Mouse (Mus musculus) cerebellum, adult 18-20 months (tissue): Measurements from ENCODE around the gene Slc34a1.
A peak's percentile ranks its signal among the peaks of the same experiment; 100 is the strongest.
"Not testable (repeated sequence)": the region's sequence is repeated elsewhere in the genome, so short reads cannot be mapped to it uniquely, and the experiment has no call there.

Source experiments
- DNase-seq, 2 experiments: peaks; one replicate each; pipeline ENCODE4 v3.0.0; 2021

Slc34a1 gene

DNA sequence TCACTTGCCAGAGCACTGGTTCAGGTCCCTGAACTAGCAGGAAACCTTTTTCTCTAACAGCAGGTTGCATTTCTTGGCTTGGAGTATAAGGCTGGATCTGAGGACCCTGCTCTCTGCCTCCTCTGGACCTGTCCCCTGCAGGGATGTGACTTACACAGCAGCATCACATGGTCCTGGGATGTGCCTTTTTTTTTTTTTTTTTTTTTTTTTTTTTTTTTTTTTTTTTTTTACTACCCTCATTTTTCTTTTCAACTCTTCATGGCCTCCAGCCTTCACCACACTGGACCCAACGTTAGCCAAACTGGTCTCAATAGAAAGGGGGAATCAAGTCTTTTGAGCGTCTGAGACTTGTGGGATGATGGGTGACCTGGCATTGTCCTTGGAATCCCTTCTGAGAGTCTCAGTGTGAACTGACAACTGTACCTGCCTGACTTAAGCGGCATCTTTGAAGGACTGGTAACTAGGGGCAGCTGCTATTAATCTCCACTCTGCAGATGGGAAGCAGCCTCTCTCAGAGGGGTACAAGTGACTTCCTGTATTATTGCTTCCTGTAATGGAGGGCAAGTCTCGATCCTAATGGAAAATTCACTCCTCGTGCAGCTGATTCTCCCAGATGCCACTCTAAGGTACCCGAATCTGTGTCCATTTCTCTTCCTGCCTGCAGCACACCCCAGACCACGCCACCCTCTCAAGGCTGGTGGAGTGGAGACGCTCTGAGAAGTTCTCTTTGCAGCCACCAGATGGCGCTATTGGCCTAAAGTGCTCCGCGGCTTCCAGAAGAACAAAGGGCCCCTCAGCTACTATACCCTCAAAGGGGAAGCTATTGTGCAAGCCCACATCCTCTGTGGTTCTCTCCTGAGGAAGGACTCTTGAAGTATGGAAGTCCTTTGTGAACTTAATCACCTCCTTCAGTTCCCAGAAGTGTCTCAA, 7.1 kb downstream of the Slc34a1 start:
- DNase-seq: peak; percentile 67 to 82

DNA sequence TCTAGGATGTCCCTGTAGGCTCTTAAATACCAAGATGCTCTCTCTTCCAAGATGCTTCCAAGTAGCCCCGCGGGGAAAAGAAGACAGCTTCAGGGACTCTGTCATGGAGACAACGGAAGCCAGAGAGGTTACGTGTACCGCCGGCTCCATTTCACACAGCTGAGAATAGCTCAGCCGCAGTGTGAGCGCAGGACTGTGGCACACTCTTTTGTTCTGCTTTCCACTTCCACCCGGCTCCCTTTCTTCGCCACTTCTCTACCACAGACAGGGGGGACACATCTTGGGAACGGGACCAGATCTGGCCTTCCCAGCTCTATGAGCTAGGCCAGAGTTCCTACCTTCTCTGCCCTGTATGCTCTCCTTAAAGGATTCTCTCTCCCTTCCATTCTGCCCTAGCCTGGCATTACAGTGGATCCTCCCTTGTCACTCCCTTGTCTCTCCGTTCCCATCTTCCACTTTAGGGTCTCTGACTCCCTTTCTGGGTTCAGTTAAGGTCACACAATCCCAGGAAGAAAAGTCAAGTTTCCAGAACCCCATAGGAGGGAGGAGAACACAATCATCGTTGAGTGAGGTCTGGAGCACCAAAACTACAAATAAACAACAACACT, 7.9 kb downstream of the Slc34a1 start:
- DNase-seq: no peak

DNA sequence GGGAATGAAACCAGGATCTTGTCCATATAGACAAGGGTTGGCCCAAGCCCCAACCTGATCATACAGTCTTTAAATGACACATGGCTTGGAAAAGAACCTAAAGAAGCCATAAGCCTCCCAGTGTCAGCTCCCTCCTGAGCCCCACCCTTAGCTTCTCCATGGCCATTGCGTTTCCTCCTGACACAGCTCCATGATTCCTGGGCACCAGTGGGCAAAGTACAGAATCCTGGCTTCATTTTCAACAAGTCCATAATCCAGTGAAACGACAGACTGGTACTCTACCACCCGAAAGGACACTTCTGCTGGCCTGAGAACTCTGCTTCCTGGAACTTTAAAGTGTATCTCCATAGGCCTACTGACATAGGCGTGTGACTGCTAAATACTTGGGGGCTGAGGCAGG, 9.4 kb downstream of the Slc34a1 start:
- no peak for DNase-seq

DNA sequence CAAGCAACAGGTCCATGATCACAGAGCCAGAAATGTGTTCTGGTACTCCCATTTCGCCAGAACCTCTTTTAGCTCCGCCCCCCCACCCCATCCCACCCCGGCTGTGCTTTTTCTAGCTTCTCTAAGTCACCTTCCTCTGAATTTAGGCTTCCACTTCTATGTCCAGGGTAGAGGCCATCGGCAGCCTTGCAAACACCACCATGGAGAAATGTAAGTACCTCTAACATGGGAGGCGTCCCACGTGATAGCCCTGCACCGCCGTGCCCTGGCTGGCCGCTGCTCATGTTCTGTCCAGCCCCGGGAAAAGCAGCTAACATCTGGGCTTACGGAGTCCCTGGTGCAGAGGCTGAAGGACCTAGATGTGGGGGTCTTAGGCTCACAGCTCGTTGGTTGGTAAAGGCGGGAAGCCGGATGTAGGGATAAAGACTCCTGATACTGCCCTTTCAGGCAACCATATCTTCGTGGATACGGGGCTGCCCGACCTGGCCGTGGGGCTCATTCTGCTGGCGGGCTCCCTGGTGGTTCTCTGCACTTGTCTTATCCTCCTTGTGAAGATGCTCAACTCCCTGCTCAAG, 10.6 kb downstream of the Slc34a1 start:
- DNase-seq: no peak

DNA sequence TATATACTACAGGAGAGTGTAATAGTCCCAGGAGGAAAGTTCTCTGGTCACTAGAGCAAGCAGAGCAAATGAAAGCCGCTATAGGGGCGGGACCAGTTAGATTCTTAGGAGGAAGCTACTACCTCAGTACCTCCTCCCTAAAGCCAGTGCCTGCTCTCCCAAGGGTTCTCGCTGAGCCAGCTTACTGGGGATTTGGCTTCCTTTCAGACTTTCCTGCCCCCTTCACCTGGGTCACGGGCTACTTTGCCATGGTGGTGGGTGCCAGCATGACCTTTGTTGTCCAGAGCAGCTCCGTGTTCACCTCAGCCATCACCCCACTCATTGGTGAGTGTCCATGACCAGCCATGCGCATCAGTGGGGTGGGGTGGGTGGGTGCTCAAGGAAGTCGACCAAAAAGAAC, 13.8 kb downstream of the Slc34a1 start:
- no peak for DNase-seq

DNA sequence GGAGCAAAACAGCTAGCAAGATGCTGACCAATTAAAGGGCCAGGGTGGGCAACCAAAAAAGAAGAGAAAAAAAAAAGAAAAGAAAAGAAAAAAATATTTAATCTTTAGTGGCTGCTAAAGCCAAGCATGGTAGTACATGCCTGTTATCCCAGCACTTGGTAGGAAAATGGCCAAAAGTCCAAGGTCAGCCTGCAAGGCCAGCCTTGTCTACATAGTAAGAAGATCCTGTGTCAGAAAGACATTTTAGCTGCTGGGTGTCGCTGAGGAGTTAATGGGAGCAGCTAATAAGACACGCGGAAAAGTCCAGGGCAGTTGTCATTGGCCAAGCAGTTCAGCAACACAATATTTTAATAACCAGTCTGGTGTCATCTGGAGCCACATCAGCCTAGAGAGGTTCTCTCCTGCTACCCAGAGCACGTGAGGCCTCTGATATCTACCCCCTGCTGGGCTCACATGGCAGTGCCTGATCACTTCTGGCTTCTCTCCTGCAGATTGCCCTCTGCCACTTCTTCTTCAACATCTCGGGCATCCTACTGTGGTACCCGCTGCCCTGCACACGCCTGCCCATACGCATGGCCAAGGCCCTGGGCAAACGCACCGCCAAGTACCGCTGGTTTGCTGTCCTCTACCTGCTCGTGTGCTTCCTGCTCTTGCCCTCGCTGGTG, 14.8 kb downstream of the Slc34a1 start:
- DNase-seq: no peak

DNA sequence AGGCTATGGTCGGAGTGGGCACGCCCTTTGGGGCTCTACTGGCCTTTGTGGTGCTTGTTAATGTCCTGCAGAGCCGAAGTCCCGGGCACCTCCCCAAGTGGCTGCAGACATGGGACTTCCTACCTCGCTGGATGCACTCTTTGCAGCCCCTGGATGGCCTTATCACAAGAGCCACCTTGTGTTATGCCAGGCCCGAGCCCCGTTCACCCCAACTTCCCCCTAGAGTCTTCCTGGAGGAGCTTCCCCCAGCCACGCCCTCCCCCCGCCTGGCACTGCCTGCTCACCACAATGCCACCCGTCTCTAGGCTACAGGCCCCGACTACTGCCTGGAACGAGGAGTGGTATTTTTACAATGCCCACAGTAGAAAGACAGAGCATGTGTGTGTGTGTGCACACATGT, 15.3 kb downstream of the Slc34a1 start:
- DNase-seq: no peak

DNA sequence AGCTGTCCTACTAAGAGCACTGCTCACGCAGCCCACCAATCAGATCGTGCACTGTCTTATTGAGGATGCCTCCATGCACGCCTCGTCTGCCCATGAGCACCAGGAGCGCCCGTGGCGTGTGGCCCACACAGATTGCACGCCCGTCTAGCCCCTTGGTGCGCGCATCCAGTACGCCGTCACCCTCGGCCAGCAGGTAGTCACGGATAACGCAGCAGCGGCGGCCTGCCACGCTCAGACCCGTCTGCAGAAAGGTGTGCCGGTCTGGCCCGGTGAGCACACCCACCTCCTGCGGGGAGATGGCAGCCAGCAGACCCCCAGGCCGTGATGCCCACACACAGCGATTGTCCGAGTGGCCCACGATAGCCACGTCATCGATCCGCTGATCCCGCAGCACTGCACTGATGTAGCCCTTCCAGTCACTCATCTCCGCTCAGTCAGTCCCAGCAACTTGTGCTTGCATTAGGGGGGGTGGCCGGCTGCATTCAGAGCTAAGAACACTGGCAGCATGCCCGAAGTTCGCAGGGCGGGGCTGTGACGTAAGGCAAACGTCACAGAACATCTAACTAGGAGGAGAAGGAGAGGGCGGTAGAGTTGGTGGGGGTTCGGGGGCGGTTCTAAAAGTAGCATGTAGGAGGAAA, 16.9 kb downstream of the Slc34a1 start, which contains the start of gene Pfn3:
Gene Pfn3, minus strand, starts transcription at position 490 of the 638 bp plus-strand sequence.
- DNase-seq: no peak

DNA sequence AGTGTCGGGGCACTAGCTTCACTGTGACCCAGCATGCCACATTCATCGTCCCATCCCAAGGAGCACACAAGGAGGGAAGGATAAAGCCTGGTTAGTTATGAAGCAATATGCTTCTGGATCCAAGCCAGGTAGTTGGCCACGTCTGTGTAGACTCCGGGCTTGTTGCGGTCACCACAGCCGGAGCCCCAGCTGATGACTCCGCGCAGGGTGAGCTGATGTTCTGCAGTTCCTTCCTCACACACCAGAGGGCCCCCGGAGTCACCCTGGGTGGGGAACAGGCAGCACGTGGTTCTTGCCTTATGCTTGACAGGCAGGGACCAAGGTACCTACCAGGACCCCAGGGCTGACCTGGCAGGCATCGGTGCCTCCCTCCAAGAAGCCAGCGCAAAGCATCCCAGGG, 20.0 kb downstream of the Slc34a1 start:
- DNase-seq: peak; percentile 89 to 90

DNA sequence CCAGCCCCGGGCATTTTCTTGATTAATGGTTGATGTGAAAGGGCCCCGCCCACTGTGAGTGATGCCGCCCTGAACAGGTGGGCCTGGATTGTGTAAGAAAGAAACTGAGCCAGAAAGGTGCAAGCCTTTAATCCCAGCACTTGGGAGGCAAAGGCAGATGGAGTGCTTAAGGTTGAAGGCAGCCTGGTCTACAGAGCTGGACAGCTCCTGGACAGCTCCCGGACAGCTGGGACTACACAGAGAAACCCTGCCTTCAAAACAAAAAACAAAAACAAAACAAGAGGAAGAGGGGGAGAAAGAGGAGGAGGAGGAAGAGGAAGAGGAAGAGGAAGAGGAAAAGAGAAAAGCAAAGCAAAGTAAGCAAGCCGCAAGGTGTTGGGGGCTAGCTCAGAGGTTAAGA, 21.2 kb downstream of the Slc34a1 start:
- no peak for DNase-seq

DNA sequence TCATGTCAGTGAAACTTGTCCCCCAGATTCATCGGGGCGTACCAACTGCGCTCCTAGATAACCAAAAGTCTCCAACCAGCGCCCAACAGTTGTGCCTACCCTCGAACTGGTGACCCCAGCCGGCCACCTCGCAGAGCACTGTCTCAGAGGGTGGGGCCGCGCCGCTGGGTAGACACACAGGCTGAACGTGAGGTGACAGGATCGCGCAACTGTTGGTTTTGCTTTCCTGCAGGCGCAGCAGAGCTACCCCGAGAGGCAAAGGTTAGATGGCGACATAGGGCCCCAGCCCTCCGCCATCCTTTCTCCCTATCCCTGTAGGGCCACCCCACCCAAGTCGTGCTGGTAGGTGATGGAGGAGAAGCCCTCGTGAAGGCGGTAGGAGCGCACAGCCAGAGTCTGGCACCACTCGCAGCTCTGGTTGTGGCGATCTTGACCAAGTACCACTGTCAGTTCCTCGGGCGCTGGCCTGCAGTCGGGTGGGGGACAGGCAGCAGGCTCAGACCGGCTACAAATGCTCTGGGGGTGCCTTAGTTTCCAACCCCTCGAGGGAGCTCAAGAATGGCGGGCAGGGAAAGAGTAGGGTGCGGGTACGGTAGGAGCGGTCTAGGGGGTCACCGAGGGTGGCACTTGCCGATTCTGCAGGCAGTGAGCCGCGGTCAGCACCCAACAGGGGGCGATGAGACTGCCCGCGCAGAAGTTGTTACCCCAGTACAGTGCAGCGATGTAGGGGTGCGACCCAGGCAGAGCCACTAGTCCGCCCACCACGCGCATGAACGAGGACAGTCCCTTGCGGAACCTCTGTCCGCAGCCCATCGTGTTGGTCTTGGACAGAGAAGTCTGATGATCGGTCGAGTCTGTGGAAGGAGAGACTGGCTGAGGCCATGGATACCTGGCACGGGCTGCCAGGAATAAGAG, 22.3 kb downstream of the Slc34a1 start:
- DNase-seq: peak in 1 of 2 experiments; percentile 11

DNA sequence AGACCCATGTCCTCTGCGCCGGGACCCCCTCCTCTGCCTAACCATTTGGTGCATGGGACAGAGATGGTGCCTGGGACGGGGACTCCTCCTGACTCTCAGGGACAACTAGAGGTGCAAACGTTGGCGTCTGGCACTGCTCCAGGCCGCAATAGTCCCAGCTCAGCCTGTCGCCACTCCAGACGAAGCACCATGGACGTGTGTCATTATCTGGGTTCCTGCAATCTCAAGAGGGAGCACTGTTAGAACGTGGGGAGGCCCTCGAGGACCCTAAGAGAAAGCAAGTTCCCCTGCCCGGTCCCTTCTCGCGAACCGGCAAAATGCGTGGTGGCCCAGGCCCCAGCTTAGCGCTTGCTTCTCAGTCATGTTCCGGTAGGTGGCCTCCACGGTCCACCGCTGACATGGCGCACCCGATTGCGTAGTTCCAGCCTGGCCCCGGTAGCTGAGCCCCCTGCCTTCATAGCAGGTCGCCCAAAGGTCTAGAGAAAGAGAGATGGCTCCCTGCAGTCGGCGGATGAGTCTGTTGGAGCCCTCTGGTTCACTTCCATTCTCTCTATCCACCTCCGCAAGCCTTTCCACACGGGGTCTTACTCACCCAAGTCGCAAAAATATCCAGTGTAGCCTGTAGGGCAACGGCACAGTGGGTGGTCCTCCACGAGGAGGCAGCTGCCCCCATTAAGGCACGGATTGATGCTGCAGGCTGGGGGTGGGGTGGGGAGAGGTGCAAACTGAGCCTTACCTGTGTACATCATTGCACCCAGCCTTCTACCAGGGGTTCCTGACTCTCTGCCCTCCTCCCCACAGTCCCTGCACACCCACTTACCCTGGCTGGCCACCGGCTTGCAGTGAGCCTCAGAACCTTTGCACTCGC, 23.2 kb downstream of the Slc34a1 start:
- DNase-seq: peak; percentile 57 to 68

DNA sequence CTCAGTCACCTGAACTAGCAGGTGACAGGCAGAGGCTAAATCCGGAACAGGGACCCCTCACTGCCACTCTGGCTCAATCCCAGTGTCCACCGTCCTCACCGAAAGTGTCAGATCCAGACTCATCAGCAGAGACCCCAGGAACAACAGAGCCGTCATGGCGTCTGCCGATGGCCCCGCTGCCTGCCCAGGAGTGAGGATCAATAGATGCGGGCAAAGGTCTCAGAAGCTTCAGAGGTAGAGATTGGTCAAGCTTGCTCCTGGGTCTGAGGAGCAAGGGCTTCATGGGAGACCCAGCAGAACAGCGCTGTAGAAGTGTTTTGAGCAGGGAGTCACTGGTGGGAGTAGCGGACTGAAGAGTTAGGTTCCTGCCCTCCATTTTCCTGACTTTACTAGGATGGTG, 28.6 kb downstream of the Slc34a1 start, which contains the start of gene F12:
Gene F12, minus strand, starts transcription at position 181 of the 400 bp plus-strand sequence.
- DNase-seq: no peak

DNA sequence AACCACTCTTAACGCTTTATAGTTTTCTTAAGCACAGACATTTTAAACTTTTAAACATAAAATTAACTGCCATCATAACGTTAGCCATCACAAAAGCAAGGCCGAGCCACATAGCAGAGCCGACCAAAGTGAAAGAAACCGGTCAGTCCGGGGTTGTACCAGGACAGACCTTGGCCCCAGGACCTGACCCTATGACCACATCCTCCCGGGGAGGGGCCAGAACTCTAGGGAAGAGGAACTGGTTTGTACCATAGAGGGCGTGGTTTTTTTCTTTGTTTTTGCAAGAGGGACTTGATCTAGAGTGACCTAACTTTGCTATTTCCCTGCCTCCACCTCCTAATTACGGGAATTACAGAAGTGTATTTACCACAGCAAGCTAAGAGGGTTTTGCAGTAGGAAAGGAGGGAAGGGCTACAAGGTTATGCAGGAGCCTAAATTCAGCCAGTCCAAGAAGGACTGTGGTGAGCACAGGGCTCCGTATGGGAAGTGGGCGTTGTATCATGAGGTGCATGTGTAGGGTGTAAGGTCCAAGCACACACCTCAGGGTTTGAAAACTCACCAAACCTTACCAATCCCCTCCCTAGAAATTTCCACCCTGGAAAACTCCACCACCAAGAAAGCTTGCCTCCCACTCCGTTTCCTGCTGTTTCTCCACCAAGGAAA, 31.4 kb downstream of the Slc34a1 start:
- DNase-seq: no peak

DNA sequence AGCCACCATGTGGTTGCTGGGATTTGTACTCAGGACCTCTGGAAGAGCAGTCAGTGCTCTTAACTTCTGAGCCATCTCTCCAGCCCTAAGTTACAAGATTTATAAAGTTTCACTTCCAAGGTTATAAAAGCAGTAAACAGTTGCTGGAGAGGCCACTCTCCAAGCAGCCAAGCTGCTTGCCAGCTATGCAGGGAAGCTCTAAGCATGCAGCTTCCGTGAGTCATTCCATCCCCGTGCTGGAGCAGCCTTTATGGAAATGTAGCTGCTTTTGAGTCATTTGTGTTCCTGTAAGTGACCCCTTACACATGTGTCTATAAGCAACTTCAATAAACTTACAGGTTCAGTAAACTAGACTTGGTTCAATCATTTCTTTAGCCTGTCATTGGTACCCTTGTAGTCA, 32.6 kb downstream of the Slc34a1 start:
- DNase-seq: no peak

DNA sequence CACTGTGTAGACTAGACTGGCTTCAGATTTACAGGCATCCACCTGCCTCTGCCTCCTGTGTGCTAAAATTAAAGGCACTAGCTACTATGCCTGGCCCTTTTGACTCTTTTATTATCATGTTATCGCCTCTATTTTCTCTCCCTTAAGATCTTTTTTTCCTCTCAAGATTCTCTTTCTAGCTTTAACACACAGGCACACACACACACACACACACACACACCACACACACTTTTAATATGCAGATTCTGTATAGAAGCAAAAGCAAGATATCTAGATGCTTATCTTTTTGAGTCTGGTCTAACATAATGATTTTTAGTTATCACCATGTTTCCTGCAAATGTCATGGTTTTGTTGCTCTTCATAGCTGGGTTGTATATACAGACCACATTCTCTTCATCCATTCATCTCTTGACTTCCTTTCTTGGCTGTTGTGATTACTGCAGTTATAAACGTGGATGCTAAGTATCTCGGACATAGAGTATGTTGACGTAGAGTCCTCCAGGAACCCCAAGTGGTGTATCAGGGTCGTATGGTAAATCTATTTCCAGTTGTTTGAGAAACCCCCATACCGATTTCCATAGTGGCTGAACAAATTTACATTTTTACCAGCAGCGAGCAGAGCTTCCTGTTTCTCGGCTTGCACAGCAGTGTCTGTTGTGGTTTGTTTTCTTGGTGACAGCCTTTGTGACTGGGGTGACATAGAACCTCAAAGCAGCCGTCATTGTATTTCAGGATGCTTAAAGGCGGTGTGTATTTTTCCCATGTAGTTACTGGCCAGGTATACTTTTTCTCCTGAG, 34.1 kb downstream of the Slc34a1 start:
- no peak for DNase-seq

DNA sequence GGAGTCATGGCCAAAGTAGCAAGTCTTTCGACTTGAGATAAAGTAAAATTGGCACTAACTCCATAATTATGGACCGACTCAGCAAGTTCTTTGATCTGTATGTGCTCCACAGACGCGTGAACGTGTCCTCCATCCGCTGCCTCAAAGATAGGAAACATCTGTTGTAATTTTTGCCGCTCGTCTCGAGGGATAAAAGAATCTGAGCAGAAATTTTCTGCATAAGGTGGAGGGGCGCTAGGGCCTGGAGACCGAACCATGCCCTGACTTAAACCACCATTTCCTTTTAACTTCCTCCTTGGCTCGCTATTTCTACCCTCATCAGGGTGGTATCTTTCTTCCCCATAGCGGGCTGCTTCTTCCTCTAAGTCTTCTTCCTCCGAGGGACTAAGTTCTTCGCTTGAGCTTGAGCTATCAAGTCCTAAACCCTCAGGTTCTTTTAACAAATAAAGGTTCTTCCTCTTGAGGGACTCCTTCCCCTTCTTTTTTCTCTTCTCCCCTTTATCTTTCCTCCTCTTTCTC, 39.2 kb downstream of the Slc34a1 start:
- DNase-seq: not testable (repeated sequence)

DNA sequence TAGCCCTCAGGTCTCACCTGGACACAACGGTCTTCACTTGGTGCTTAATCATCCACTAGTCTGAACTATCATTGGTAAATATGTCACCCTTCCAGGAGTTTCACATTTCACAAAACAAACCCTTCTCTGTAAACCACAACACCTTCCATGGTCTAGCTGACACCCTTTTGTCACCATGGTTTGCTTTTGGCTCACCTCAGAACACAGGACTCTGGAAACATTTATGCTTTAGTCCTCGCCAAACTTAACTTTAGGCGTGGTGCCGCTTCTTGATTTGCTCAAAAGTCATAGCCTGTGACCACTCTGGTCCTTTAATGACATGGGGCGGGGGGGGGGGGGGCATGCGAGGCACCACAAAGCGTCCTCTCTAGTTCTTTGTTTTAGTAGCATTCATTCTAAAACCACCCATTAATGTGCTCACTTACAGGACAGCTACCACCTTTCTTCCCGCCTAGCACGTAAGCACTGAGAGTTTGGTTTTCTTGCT, 45.9 kb downstream of the Slc34a1 start:
- DNase-seq: no peak
